Mouse (Mus musculus): Measurements from ENCODE around the gene Cyp4f17.

DNA sequence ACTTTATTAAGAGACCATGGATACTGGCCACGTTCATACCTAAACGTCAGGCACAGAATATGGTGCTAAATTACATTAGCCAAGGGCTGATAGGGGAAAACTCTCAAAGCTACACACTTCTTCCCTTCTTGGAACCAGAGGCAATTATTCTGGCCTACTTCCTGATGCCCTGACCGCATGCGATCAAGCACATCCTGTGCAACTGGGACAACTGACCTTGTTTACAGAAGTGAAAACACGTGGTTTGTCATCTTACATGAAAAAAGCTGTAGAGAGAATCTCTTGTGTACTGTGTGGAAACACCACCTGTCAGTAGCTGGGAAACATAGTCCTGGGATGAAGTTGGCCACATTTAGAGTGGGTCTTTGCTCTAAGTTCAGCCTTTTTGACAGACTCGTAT, 28.2 kb downstream of the Cyp4f17 start:
- TF ChIP-seq POLR2A (IDR thresholded peaks at IDR 0.05; ENCODE audit: borderline replicate concordance, extremely low read depth, low read depth, low read length) = no peak
- TF ChIP-seq CTCF (IDR thresholded peaks at IDR 0.05; ENCODE audit: insufficient read depth, low read length) = no peak

Measured in lung, adult 2 months (tissue).